Mouse (Mus musculus) cerebellum, adult 9-10 months (tissue): ENCODE measurements at regions not wholly inside any gene's neighbourhood (a gene's known extent, or its start where the extent isn't known, plus 50 kb on each side); places are given as distances from the start of the nearest gene placed in this dataset.
"Not testable (repeated sequence)": the region's sequence is repeated elsewhere in the genome, so short reads cannot be mapped to it uniquely, and the experiment has no call there.

Source experiments
- DNase-seq: peaks from one replicate; pipeline ENCODE4 v3.0.0; 2022

GRCm38 (mm10) chr4:8084954-8085639 is 153.7 kb downstream of the Car8 start:
- peak; percentile 22 for DNase-seq

DNA sequence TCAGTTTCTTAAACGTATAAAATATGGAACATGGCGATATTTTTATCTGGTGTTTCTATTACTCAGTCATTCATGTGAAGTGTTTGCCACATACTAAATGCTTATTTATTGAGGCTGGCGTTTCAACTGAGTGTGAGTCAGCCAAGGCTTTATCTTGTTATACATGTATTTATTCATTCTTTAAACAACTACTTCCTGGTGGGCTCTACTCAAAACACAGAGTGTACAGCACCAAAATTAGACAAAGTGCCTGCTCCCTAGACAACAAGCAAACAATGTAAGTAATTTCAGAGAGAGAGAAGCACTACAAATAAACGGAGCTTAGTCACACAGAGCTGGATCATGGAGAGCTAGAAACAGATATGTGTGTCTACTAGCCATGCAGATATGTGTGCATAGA is 159.5 kb downstream of the Car8 start:
- no peak for DNase-seq

- no peak for DNase-seq
These were observed 165.8 kb downstream of the Car8 start for GRCm38 (mm10) chr4:8072989-8073573.

- DNase-seq: not testable (repeated sequence)
These were observed 168.1 kb downstream of the Car8 start for GRCm38 (mm10) chr4:8070693-8071092.

DNA sequence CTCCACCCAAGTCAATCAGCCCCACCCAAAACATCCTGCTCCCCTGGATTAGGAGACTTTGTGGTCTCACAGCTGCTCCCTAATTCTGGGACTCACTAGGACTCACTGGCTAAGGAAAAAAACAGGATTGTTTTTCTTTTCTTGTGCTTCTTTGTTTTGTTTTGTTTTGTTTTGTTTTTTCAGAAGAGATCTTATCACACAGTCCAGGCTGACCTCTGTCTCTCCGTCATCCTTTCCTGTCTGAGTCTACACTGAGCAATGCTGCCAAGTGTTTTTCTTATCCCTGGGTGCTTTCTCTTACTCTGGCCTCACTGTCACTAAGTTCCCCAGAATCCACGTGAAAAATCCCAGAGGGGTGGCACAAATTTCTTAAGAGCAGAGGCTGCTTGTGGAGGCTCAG is 170.8 kb downstream of the Car8 start:
- no peak for DNase-seq

DNA sequence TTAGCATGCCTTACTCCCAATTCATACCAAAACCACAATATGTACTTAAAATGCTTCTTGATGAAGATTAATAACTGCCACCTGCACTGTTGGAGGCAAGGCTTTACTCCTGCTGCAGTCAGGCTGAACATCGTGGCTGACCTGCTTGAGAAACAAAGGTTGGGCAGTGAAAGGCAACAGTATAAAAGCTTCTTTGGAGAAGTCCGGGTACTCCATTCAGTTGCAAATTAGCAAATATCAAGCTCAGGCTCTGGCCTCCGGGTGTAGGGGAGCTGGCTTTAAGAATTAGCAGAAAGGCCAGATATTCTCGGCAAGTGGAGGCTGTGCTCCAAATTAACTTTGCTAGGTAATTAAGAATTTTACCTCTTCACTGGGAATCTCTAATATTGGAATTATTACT is 197.1 kb downstream of the Car8 start:
- DNase-seq: no peak

- DNase-seq: no peak
These were observed 201.0 kb downstream of the Car8 start for GRCm38 (mm10) chr4:8037863-8038262.

- DNase-seq: not testable (repeated sequence)
These were observed 205.4 kb downstream of the Car8 start for GRCm38 (mm10) chr4:8033402-8033801.

DNA sequence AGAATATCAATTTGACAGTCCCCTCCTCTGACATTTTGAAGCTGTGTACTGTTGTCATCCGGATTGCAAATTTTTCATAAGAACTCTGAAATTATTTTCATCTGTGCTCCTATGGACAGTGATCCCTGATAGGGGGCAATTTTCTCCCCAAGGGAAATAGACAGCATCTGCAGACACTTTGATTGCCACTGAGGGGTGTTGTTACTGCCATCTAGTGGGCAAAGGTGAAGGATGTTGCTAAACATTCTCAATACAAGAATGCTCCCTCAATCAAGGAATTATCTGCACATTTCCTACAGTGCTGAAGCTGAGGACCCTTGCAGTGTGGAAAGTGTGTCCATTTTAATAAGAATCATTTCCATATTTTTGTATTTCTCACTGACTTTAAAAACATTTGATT is 233.7 kb downstream of the Car8 start:
- DNase-seq: peak; percentile 13

DNA sequence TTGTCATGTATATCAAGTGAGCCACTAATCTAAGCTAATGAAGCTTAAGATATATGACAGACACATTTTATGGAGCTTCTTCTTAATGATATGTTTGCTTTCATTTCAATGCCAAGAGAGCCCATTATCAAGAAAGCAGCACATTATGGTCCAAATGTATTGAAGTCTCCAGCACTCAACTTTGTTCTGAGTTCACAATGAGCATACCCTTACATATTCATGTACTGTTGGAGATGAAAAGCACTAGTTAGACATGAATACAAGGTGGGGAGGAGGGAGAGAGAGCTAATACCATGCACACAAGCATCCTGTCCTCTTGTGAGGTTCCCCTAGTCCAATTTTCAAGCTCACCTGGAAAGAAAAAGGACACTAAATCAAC is 241.3 kb downstream of the Car8 start:
- DNase-seq: no peak

- DNase-seq: no peak
These were observed 241.8 kb downstream of the Car8 start for GRCm38 (mm10) chr4:7996923-7997574.

GRCm38 (mm10) chr4:7992944-7993343 is 245.9 kb downstream of the Car8 start:
- no peak for DNase-seq

DNA sequence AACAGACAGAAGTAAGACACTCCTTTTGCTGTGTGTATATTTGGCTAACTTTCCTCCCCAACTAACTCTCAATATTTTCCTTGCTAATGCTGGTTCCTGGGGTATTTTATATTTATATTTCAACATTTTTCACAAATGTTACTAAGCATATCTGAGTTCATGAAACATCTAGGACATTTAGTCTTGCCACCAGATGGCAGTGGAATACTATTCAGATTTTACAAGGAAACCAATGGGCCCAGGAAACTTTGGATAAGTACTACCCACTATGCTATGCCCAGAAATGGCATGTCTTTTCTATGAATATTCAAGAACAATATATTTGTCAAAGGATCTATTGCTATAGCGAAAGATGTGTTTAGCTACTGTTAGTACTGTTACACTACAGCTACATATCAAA is 251.1 kb downstream of the Car8 start:
- DNase-seq: no peak

DNA sequence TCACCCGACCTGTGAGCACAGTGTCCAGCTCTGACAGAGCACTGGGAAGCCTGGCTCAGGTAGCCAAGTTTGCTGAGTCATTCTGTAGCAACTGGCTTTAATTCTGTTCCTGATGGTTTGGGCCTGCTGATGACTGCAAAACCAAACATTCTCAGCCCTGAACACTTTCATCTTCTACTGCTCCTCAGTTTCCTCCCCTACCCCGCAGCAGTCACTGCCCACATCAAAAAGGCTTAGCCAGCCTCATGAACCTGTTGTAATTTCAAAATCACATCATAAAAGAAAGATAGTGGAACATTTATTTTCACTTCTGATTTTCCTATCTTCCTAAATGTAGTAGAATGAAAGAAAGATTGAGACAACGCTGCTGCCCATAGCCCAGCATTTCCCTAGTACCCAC is 251.5 kb downstream of the Car8 start:
- DNase-seq: no peak

DNA sequence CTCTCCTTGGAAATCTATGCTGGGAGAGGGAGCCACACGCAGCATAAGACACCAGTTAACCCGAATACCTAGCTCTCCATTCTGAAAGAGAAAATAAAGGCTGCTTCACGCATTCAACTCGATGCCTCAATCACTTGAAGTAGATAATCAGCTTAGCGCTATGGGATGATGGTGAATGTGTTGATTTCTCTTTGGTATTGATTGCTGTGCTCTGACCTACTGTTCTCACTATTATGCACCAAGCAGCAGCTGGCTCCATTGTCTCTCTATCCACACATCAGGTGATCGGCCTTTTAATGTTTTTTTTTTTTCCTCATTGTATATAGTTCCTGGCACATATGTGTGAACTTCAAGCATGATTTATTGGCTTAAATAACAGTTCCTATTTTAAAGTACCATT is 254.0 kb downstream of the Car8 start:
- DNase-seq: no peak

DNA sequence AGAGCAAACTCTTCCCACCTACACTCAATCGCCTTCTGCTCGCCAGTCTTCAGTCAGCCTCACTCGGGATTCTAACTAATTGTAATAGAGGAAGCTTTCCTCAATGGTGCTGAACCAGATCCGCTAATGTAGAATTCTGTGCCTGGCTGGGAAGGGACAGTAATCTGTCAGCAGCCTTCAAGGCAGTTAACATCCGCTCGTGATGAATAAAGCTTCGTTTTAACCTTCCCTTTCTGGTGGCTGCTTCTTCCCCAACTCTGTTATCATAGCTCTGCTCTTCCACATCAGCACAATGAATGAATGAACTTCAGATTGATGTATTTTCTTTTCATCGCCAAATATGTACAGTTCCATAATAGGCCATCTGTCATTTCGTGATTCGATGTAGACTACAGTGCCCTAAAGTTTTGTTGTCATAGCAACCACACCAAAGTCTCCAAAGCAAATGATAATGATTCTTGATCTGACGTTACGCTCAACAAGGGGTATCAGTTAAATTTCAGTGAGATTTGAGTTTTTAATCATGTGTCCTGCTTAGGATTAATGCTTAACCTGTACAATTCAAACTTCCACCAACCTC is 259.0 kb downstream of the Car8 start:
- no peak for DNase-seq

GRCm38 (mm10) chr4:7977661-7978444 is 261.0 kb downstream of the Car8 start:
- no peak for DNase-seq

- DNase-seq: no peak
These were observed 268.6 kb downstream of the Car8 start for GRCm38 (mm10) chr4:7970272-7970671.

- no peak for DNase-seq
These were observed 273.2 kb downstream of the Car8 start for GRCm38 (mm10) chr4:7965663-7966062.

- DNase-seq: no peak
These were observed 277.2 kb downstream of the Car8 start for GRCm38 (mm10) chr4:7961521-7962172.

- no peak for DNase-seq
These were observed 278.5 kb downstream of the Car8 start for GRCm38 (mm10) chr4:7960335-7960734.

DNA sequence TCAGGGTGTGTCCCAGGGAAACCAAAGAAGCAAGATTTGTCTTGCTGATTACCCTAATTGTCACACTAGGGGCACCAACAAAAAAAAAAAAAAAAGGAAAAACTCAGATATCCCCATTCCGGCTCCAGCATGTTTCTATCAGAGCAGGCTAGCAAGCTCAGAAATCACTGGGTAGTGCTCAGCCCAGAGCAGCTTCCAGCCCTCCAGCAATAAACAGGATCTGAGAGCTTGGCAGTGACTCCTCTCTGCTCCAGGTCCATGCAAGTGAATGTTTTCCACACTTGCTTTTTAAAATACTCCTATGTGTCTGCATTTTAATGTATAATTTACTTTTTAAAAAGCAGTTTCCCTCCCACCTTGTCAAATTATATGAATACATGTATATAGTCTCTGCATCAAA is 290.8 kb downstream of the Car8 start:
- no peak for DNase-seq

DNA sequence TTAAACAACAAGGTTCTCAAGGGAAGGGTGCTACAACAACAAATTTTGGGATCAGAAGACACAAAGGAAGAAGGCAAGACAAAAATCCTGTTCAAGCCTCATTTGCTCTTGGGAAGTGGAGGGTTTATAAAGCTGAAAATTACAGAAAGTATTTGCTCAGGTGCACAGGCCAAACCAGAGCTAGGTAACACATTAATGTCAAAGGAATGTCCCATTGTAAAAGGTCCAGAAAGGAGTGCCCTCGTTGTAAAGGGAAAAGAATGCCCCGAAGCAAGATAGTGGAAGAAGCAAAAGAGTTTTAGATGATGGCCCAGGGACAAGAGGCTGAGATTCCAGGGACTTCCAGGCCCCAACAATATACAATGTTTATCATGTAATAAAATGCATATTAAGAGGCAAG is 317.3 kb downstream of the Car8 start:
- no peak for DNase-seq
